Mouse (Mus musculus) c-Kit-positive CD71-positive TER-119-negative erythroid progenitor cells, embryonic 14.5 days (primary cell): ENCODE measurements at regions not wholly inside any gene's neighbourhood (a gene's known extent, or its start where the extent isn't known, plus 50 kb on each side); places are given as distances from the start of the nearest gene placed in this dataset.

ENCODE experiments used
- DNase-seq: peaks from one replicate; pipeline ENCODE4 v3.0.0-alpha.2; 2013; ENCODE audit warnings: low read depth

- no peak for DNase-seq
These were observed 109.6 kb upstream of the Habp2 start for GRCm38 (mm10) chr19:56177231-56177745.

- no peak for DNase-seq
These were observed 101.2 kb upstream of the Habp2 start for GRCm38 (mm10) chr19:56185756-56186155.

GRCm38 (mm10) chr19:56189185-56189584, 97.8 kb upstream of the Habp2 start:
- DNase-seq, result peak; percentile 28

GRCm38 (mm10) chr19:56190222-56190621, 96.7 kb upstream of the Habp2 start:
- no peak for DNase-seq

- DNase-seq, result no peak
These were observed 88.3 kb upstream of the Habp2 start for GRCm38 (mm10) chr19:56198474-56199236.

GRCm38 (mm10) chr19:56199401-56200150, 87.4 kb upstream of the Habp2 start:
- no peak for DNase-seq

- peak; percentile 22 for DNase-seq
These were observed 85.8 kb upstream of the Habp2 start for GRCm38 (mm10) chr19:56201007-56201682.

GRCm38 (mm10) chr19:56201738-56202480, 85.0 kb upstream of the Habp2 start:
- peak; percentile 20 for DNase-seq

GRCm38 (mm10) chr19:56202481-56203130, 84.3 kb upstream of the Habp2 start:
- DNase-seq, result no peak

- no peak for DNase-seq
These were observed 68.4 kb upstream of the Habp2 start for GRCm38 (mm10) chr19:56218536-56218935.

- DNase-seq, result no peak
These were observed 66.1 kb upstream of the Habp2 start for GRCm38 (mm10) chr19:56220724-56221407.

- no peak for DNase-seq
These were observed 64.4 kb upstream of the Habp2 start for GRCm38 (mm10) chr19:56222496-56222895.

GRCm38 (mm10) chr19:56225039-56225438, 61.9 kb upstream of the Habp2 start:
- DNase-seq, result no peak

- DNase-seq, result no peak
These were observed 61.4 kb upstream of the Habp2 start for GRCm38 (mm10) chr19:56225518-56225917.

- DNase-seq, result no peak
These were observed 58.4 kb upstream of the Habp2 start for GRCm38 (mm10) chr19:56228586-56228985.

- DNase-seq, result no peak
These were observed 55.5 kb upstream of the Habp2 start for GRCm38 (mm10) chr19:56231430-56231829.

- DNase-seq, result no peak
These were observed 55.1 kb upstream of the Habp2 start for GRCm38 (mm10) chr19:56231849-56232248.

- DNase-seq, result no peak
These were observed 54.7 kb upstream of the Habp2 start for GRCm38 (mm10) chr19:56232269-56232668.

- no peak for DNase-seq
These were observed 54.0 kb upstream of the Habp2 start for GRCm38 (mm10) chr19:56232950-56233349.

GRCm38 (mm10) chr19:56235040-56235439, 51.9 kb upstream of the Habp2 start:
- no peak for DNase-seq
